Mouse (Mus musculus) gastrocnemius, postnatal 4 days (tissue): ENCODE data around the gene Apoc1. TPM values are rescaled to one million over a fixed set of nuclear protein-coding genes. Genes with fewer than 3 reads are reported as not detected.

Experiments used
- DNase-seq, 2 experiments: peaks; one replicate each; pipeline ENCODE4 v3.0.0; 2021 to 2022; ENCODE audit warnings: low spot score in 2 of 2, mixed read lengths in 2 of 2
- long read RNA-seq, 2 experiments: library from polyadenylated mRNA; stranded (forward); transcript quantifications; one replicate each; pipeline ENCODE4 v2.0.0; 2021
- total RNA-seq, 2 experiments: library from RNA; stranded (reverse); gene quantifications; 2 replicates each; pipeline ENCODE4 v1.2.3; 2021

Apoc1 gene
- total RNA-seq: 10 to 100 TPM in 1 of 2 experiments, 1 to 10 TPM in 1; 1.7 to 14.7 TPM
- long read RNA-seq, experiment 1, partial matches to known transcripts: 0 of 4 reads
- long read RNA-seq, experiment 1, other reads (novel, unspliced or antisense): 1 of 4 reads
- long read RNA-seq, experiment 2, partial matches to known transcripts: 0 of 1 reads
- long read RNA-seq, experiment 2, other reads (novel, unspliced or antisense): 0 of 1 reads

DNA sequence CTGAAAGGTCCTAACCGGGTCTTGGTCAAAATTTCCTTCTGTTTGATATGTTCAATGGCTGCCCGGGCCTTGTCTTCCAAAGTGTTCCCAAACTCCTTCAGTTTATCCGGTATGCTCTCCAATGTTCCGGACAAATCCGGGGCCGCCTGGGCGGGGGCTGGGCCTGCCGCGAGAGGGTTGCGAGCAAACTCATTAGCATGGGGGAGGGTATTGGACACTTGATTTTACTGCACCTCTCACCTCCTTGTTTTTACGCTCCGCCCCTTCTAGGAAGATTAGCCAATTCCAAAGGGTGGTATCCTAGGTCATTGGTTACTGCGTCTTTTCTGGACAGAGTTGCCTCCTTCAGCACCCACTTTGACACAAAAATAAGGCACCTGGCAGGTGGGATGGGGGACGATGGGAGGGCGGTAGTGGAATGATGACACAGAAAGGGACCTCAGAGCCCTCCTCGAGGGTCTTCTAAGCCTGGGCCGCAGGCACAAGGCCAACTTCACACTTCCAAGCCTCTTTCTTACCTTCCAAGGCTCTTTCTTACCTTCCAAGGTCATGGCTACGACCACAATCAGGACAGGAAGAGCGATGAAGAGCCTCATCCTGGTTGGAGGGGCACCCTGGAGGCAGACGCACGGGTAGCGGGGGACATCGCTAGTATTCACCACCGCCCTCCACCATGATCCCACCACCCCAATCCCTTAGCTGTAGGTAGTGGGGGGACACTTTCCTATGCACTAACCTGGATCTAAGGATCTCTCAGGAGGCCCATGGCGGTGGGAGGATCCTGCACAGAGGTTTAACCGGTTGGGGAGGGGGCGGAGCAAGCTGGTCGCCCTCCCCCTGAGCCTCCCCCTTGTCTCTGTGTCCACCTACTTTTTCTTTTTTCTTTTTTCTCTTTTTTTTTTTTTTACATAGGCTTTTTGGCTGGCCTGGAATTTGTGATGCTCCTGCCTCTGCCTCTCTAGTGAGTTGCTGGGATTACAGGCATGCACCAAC, at the start of gene Apoc1:
Apoc1 (minus strand) TSS at position 788 of the 993 bp plus-strand sequence.
- no peak for DNase-seq

DNA sequence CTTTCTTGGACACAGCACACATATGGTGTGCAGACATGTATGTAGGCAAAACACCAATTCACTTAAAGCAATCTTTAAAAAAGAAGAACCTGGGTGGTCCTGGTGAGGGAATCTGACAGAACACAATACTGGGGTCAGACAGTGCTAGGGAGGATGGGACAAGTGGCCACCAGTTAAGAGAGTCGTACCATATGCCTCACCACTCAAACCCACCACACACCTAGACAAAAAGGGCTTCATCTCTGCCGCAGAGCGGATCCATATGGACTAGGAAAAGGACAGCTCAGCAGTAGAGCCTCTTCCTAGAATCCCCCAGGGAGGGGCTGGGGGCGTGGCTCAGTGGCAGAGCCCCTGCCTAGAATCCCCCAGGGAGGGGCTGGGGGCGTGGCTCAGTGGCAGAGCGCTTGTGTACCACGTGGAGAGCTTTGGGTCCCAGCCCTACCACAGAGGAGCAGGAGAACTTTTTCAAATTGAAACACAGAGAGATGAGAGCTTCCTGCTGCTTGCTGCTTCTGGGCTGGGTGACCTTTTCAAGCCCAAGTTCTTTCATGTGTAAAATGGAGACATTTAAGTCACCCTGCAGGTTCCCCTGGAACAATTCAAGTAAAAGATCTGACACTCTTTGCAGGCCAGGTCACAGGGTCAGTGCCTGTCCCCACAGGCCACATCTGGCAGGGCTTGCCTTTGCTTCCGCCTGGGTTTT, 49.0 kb upstream of the Apoc1 start:
- no peak for DNase-seq

DNA sequence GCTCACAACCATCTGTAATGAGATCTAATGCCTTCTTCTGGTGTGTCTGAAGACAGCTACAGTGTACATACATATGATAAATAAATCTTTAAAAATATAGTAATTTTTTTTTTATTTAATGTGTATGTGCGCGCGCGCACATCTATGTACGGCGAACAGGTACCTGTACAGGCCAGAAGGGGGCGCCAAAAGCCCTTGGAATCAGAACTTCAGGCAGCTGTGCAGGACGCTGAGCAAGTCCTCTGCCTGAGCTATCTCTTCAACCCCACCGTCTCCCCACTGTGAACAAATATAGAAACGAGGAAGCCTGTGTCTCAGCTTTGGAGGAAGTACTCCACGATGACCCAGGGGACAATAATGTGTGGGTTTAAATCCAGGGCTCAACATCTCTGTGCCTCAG, 47.8 kb upstream of the Apoc1 start:
- DNase-seq: no peak

DNA sequence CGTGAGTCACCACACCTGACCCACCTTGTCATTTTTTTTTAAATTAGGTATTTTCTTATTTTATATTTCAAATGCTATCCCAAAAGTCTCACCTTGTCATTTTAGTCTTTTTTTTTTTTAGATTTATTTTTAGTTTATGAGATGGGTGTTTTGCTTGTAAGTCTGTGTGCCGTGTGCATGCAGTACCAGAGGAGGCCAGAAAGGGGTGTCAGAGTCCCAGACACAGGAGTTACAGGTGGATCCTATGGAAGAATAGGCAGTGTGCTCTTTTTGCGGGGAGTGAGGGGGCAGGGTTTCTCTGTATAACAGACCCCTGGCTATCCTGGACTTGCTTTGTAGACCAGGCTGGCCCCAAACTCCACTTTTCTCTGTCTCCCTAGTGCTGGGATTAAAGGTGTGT, 46.3 kb upstream of the Apoc1 start:
- no peak for DNase-seq

DNA sequence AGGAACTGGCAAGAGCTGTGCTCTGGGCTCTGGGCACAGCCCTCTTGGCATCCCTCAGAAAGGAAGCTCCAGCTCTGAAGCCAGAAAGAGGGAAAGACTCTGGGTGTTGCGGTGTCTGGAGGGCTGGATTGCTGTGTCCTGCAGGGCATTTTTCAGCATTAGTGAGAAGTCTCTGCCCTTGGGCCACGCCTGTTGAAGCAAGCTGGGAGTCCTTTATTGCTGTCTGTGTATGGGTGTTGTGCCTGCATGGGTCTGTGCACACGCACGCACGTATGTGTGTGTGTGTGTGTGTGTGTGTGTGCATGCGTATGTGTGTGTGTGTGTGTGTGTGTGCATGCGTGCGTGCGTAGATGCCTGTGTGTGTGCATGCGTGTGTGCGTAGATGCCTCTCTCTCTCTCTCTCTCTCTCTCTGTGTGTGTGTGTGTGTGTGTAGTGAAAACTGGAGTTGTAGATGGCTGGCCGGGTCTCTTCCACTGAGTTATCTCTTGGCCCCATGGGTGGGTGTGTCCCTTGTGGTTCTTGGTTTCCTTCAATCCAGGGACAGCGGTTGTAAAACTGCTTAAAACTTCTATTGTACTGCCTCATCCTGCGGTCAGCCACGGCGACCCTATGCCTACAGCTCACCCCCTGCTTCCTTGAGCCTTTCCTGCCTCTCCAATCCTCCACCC, 44.1 kb upstream of the Apoc1 start:
- no peak for DNase-seq

DNA sequence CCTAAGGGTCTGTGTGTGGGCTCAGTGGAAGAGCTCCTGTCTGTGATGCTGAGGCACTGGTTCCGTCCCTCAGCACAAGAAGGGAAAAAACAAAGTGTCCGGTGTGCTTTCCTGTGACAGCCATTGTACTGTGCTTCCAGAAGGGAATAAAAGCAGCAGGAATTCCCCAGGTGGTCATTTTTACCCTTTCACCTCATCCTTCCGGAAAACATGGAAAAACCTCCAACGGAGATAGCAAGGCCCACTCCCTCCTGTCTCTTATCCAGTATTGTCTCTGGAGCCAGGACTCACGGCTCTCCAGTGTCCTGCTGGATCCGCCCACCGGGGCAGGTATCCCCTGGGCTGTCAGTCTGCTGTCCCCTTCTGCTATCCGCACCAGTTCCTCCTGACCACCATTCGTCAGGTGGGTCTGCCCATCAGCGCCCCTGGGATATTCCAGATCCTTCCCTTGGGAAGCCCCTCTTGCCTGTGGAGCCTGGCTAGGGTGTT, 41.8 kb upstream of the Apoc1 start:
- DNase-seq: no peak

DNA sequence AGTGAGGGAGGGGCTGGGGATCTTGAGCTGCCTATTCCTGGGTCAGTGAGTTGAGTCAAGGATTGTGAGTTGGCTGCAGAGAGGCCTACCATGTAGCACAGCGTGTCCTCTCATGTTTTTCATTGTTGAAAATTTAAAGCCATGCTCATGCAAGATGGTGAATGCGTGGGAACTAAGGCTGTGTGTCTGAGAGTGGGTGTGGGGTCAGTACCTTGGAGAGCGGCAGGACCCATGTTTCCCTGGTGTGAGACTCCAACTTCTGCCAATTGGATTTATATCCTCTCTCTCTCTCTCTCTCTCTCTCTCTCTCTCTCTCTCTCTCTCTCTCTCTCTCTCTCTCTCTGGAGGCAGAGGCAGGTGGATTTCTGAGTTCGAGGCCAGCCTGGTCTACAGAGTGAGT, 34.1 kb upstream of the Apoc1 start:
- no peak for DNase-seq

DNA sequence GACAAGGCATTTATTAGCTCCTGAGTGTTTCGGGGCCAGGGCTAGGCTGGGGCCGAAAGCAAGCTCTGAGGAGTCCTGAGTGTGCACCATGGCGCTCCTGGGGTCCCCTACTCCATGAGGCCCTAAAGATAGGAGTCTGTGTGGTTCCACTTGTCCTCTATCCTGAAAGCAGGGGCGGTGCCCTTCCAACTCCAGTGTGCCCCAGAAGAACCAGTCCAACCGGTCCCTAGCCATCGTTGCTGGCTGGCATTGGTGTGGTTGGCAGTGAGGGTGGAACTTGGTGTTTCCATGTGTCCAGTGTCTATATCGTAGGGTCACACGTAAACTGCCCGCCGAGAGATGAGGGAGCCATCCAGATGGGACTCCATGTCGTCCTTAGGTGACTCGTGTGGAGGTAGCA, 31.7 kb upstream of the Apoc1 start:
- DNase-seq: no peak

DNA sequence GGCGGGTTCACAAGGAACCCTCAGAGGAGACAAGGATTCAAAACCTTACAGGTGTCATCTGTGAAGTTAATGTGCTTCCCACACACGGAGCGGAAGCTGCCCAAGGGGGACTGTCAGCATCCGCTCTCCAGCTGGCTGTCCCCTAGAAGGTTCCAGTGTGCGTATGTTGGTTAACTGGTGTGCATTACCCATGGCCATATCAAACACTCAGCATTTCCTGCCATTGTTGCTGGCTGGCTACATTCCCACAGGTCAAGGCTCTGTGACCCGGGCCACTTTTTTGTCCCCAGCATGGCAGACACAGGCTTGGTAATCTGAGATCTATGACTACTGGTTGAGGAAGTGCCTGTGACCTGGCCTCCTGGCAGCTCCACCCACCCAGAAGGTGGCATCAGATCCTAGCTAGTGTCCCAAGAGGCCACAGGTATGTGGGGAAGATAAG, 30.3 kb upstream of the Apoc1 start:
- no peak for DNase-seq

DNA sequence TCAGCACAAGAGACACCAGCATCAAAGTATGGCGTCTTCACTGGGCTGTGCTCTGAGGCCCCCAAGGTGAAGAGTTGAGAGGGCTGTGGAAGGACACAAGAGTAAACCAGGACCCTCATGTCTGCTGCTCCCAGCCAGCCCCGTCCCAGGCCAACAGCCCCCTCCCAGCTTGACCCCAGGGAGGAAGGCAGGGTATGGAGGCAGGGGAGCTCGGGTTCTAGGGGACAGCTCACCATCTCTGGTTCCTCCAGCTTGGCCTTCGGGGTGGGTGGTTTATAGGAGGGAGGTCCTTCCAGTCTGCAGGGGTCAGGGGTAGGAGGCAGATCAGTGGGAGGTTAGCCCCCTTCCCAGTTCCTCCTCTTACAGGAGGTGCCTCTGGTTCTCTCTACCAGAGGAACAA, 26.7 kb upstream of the Apoc1 start:
- no peak for DNase-seq

DNA sequence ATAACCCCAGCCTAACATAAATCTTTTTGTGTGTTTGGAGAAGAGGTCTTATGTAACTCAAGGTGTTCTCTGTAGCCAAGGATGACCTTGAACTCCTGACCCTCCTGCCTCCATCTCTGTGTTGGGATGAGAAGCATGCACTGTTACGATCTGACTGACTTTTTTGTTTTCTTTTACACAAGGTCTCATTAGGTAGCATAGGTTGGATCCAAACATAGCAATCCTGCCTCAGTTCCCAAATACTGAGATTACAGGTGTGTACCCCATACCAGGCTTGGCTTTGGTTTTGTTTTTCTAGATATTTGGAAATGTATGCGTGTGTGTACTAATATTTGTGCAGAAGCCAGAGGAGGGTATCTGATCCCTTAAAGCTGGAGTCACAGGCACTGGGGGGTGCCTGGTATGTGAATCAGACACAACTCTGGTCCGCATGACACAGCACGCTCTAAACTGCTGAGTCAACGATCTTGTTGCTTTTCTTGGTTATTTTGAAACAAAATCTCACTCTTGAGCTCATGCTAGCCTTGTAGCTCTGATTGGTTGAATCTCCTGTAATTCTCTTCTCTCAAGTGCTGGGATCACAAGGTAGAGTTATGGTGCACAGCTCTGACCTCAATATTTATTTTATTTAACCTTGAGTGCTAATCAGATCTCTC, 26.0 kb upstream of the Apoc1 start:
- no peak for DNase-seq

DNA sequence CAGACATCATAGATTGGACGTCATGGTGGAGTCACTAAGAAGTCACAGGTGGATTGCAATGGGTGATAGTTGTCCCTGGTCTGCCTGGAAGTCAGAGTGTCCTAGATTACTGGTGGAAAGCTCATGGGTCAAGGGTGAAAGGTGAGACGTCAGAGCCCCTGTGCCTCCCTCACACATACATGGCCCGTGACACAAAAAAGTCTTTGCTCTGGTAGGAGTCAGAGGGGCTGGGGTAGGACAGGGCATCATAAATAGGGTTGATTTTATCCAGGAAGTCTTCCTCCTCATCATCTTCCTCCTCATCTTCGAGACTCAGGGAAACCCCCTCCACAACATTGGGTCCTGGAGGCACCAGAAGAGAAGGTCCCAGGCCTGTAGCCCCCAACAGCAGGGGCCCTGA, 24.9 kb upstream of the Apoc1 start:
- no peak for DNase-seq

DNA sequence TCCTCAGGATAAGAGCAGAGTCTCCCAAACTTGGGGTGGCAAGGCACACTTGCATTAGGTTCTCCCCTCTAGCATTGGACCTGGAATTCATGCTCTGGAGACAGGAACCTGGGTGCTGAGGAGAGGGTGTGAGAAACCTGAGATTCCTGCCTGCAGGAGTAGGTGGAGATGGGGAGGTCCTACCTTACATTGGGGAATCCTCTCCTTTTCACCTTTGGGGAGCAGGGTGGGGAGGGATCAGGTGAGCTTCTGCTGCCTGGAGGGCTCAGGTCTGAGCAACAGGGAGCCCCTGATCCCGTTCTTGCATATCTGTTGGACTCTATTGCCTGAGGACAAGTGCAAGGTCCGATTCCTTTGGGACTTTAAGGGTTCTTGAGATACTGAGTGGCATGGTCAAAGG, 24.4 kb upstream of the Apoc1 start:
- DNase-seq: no peak

DNA sequence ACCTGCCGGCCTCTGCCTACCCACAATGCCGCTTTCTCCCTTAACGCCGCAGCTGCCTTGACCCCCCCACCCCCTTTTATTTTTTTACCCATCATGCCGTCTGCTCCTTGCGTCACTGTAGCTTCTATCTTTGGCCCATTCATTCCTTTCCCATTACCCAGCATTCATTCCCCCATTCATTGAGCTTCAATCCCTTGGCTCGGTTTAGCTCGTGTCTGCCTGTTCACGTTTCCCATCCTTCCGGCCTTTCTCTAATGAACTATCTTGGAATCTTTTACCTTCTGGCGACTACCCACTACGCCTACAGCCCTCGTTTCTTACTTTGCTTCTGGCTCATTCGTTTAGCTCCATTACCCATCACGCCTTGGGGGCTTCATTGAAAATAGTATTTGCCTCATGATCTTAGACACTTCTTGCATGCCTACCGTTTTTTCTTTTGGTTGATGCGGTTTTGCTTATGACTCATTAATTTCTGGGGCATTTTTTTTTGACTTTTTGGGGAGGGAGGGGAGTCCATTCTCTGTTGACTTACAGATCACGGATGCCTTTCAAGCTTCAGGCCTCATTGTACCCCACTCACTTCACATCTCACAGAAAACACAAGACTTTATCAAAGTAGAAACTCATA, 23.7 kb upstream of the Apoc1 start:
- DNase-seq: no peak

DNA sequence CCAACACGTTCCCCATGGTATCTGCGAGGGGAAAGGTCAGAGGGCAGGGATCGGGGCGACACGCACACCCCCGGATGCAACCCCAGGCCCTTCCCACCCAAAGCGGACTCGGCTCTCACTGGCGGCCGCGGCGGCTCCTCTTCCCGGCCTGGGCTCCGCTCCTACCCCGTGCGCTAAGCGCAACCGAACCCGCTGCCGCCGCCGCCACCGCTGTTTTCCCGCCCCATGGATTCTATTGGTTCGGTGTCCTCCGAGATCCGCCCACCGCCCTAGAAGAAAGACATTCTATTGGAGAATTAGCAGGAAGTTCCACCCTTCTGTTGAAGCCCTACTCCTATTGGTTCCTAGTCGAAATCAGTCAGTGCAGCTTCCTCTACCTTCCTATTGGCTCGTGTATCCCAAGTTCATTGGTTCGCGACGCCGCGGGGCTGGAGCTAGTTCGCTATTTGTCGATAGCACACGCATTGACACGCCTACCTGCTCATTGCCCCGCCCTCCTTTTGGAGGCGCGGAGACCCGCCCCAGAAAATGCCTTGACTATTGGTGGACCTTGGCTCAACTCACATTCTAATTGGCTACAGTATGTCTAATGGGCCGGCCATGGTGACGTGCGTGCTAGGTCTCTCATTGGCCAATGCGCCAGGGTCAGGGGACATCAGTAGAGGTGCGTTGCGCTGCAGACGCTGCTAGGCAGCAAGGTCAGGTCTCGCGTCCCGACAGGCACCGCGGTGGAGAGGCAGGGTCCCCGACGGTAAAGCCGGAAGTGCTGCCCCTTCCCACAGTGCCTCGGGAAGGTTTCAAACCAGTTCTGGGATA, 23.0 kb upstream of the Apoc1 start, which contains the start of gene Tomm40:
Tomm40 (minus strand) TSS at position 200 of the 816 bp plus-strand sequence.
- peak; percentile 90 to 98 for DNase-seq

DNA sequence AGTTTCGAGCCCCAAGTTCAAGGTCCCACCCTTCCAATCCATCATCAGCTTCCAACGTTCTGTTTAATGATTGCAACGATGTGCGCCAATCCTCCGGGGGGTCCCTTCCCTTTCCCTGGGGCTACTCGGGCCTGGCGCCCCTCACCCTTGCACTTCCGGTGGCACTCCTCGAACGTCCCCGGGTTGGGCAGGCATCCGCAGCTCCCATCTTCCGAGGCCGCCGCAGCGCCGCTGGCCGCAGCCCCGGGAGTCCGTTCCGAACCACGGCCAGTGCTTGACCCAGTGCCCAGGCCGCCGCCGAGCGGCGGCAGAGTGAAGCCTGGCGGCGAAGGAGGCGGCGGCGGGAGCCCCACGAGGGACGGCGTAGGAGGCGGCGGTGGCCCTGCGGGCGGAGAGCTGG, 22.4 kb upstream of the Apoc1 start:
- no peak for DNase-seq

DNA sequence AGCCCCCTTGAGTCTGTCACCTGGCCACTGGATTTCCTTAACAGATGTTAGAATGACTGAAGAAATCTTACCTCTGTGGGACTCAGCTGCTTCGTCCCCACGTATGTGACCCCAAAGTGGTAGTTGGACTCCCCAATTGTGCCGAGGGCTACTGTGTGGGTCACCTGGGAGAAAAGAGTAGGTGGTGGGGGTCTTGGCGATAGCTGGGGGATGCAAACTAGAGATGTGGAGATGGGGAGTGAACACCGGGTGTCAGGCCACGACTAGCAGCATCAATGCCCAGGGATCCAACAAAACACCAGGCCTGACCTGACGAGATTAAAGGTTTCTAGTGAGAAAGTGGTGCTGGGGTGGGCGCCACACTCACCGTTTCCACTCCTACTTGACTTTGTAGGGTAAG, 21.1 kb upstream of the Apoc1 start:
- no peak for DNase-seq

DNA sequence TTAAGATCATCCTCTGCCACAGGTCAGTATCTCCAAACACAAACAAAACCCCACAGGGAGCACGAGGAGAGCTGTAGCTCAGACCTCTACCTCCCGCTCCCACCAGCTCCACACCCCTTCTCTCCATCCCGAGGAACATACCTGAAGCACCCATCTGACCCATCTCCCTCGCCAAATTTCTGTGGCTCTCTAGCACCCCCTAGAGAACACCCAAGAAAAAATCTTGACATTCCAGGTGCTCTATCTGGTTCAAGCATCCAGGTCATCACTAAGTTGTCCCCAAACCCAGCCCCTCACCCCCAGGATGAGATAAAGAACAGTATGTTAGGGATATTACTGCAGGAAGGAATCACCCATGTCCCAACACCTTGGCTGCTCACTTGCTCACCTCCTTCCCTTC, 20.7 kb upstream of the Apoc1 start:
- DNase-seq: no peak

DNA sequence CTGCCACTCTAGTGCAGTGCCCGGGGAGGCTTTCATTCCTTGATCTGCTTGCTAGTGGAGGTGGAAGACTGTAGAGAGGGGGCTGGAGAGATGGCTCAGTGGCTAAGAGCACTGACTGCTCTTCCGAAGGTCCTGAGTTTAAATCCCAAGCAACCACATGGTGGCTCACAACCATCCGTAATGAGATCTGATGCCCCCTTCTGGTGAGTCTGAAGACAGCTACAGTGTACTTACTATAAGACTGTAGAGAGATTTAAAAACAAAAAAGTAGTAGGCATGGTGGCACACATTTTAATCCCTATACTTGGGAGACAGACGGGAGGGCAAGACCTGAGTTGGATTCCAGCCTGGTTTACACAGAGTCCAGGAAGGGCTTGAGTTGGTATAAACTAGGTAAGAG, 20.0 kb upstream of the Apoc1 start:
- DNase-seq: no peak
